ENCODE assay signal across 7 mouse cellular contexts in genomic region chr4:63056641-63057415, GRCm38 (mm10).
DNase-seq lines count a peak whose midpoint lies in the region; ATAC-seq lines count a peak whose summit lies in the region.

No protein-coding gene starts in this region.

- no peak overlapping the region for H3K4me2 ChIP-seq in forebrain, embryonic 16.5 days (ENCODE audit: low read length)
- H3K4me2 ChIP-seq in limb, embryonic 15.5 days: no peak overlapping the region

- H3K9ac ChIP-seq in forebrain, embryonic 16.5 days (replicated peaks; ENCODE audit: low read depth, low read length): no peak overlapping the region
- H3K9ac ChIP-seq in limb, embryonic 15.5 days: no peak overlapping the region

- peaks cover 6% of the 10 kb centered on the region for H3K4me1 ChIP-seq in forebrain, embryonic 16.5 days (replicated peaks; ENCODE audit: control insufficient read depth, insufficient read depth, low read length)
- peaks cover 82% of the 10 kb centered on the region for H3K4me1 ChIP-seq in limb, embryonic 15.5 days

- peak; percentile 37 for DNase-seq in testis, postnatal 10 days (ENCODE audit: low spot score)
- no peak for DNase-seq in testis, postnatal 14 days (ENCODE audit: low spot score)
- DNase-seq in yolk sac, embryonic 10.5 days (ENCODE audit: low spot score): peak; percentile 14
- DNase-seq in thymus, postnatal 0 days (ENCODE audit: low spot score): no peak

- no peak overlapping the region for H3K4me3 ChIP-seq in forebrain, embryonic 16.5 days (replicated peaks; ENCODE audit: low read length)
- H3K4me3 ChIP-seq in limb, embryonic 15.5 days: no peak overlapping the region

- H3K36me3 ChIP-seq in forebrain, embryonic 16.5 days (ENCODE audit: control insufficient read depth, insufficient read depth): no peaks in the 10 kb centered on the region
- H3K36me3 ChIP-seq in limb, embryonic 15.5 days: no peaks in the 10 kb centered on the region

- no peaks in the 10 kb centered on the region for H3K27me3 ChIP-seq in forebrain, embryonic 16.5 days (replicated peaks; ENCODE audit: control insufficient read depth, insufficient read depth, low read length)
- no peaks in the 10 kb centered on the region for H3K27me3 ChIP-seq in limb, embryonic 15.5 days

- 33% methylated on average over 7 of the region's 7 CpGs for WGBS in forebrain, embryonic 16.5 days
- 31% methylated on average over 7 of the region's 7 CpGs for WGBS in limb, embryonic 15.5 days

- no peak overlapping the region for H3K27ac ChIP-seq in forebrain, embryonic 16.5 days (ENCODE audit: low read length)
- peak overlapping the region; percentile 8 for H3K27ac ChIP-seq in limb, embryonic 15.5 days

- peak; percentile 49 for ATAC-seq in forebrain, embryonic 16.5 days
- no peak for ATAC-seq in limb, embryonic 15.5 days (ENCODE audit: insufficient number of reproducible peaks, low FRiP score, low TSS enrichment, low read depth)
- ATAC-seq in inflammation-experienced regulatory T-cells, adult 6 months: no peak

- H3K9me3 ChIP-seq in forebrain, embryonic 16.5 days (ENCODE audit: control insufficient read depth, low read length): no peaks in the 10 kb centered on the region
- no peaks in the 10 kb centered on the region for H3K9me3 ChIP-seq in limb, embryonic 15.5 days

Comparison
In these comparisons a context has a peak if more than half of its experiments do, and no peak if none do; other contexts are left out.
1. DNase-seq: peak in testis, postnatal 10 days (single experiment) and yolk sac, embryonic 10.5 days (single experiment); none in testis, postnatal 14 days (single experiment) and thymus, postnatal 0 days (single experiment).